Mouse (Mus musculus) yolk sac, embryonic 10.5 days (tissue): Measurements from ENCODE around the gene Prlhr.

ENCODE experiments used
- DNase-seq: peaks from one replicate; pipeline ENCODE4 v3.0.0-alpha.2; 2017; ENCODE audit warnings: low spot score

Prlhr gene

DNA sequence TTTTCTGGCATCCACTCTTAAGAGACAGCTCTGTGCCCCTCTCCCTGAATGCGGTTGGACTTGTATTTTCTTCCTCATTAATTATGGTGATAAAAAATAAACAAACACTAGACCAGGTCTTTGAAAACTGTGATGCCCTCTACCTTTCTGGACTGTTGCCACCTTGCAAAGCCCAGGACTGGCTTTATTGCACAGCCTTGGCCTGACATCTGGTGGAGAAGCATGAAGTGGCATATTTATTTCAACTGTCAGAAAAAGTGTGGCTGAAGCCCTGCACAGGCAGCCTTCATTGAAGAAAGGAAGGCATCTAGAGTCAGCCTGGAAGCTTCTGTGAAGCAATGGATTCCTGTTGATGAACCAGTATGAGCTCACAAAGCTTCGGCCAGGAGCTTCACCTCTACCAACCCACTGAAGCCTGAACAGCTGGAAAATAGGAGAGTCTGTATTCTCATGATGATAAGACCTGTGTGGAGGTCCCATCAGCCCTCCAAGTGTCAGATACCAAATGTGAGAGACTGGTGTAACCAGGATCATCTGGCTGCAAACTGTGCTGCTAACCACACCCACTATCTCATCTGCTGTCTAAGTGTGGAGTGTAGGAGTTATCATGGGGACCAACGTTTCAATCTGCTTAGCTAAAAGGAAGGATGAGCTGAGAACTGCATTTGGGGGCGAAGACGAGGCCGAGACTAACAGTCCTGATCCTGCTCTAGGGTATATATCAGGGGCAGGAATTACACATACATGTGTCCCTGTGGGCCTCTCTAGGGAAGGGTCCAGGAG is 35.6 kb downstream of the Prlhr start:
- DNase-seq, result no peak

DNA sequence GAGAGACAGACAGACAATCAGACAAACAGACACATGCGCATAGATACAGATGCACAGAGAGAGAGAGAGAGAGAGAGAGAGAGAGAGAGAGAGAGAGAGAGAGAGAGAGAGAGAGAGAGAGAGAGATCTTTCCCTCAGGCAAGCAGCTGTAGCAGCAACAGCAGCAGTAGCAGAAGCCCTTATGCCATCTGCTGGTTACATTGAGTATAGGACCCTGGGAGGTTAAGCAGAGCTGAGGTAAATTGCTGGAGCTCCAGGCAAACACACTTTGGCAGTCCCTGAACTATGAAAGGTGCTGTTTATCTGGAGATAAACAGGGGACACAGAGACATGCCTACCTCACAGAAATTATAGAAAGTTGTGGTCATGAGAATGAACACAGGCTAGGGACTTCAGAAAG is 50.5 kb downstream of the Prlhr start:
- DNase-seq, result no peak
